Mouse (Mus musculus): ENCODE measurements around the gene Cib2.
A peak's percentile ranks its signal among the peaks of the same experiment; 100 is the strongest.

The Cib2 gene

GRCm38 (mm10) chr9:54547536-54547935 is 12.5 kb downstream of the Cib2 start:
- DNase-seq (ENCODE audit: extremely low spot score, low spot score), result peak; percentile 61

DNA sequence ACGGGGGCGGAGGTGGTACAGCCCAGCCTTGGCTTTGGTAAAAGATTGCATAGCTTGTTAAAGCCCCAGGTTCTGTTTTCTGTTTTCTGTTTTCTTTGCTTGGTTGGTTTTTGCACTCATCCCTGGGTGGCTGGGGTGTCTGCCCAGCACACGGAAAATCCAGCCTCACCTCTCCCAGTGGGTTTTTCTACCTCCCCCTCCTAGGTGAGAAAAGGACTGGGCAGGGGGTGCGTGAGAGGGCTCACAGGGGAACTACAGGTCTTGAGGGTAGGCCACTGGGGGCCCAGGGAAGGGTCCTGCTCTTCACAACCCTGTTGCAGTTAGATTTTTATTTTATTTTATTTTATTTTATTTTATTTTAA is 15.1 kb downstream of the Cib2 start:
- no peak for DNase-seq (ENCODE audit: extremely low spot score, low spot score)

DNA sequence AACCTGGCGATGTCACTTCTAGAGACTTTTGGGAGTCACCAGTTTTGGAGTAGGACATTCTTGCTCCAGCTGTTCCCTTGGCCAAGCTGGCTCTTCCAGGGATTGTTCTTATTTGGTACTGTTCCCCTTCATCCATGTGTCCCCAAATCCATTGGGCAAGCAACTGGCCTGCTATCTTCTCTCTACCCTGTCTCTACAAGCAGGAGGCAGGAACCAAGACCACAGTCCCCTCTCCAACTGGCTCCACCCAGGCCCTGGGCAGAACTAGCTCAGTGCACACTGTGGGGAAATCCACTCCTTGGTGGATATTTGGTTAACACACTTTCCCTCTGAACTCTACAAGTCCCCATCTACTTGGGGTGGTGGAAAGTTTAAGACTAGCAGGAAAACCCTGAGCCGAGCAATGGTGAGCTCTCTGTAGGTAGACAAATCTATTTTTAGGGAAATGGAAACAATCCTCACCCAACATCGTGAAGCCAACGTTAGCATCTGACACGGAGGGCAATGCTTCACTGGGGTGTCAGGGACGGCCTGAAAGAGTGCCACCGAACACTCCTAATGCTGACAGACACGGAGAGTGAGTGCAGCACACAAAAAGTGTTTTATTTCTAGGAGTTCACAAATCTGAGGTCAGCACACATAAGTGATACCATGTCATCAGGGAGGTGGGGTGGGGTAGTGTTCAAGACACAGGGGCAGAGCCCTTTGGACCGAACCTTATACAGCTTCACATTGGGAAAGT is 15.6 kb downstream of the Cib2 start:
- no peak for DNase-seq (ENCODE audit: extremely low spot score, low spot score)

DNA sequence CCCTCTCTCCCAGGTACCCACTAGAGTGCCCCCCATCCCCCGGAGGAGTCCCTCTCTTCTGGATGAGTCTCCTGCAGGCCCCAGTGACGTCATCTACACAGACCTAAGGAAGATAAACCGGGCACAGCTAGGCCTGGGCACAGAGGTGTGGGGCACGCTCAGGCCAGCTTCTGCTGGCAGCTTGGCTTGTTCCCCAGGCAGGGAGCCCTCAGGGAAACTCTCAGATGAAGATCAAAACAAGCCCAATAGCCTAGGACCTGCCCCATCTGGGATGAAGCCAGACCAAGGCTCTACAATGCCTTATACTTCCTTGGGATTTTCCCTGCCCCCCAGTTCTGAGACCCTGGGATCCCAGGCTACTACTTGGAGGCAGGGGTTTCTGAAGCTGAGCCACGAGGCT is 19.2 kb downstream of the Cib2 start:
- no peak for DNase-seq (ENCODE audit: extremely low spot score, low spot score)

DNA sequence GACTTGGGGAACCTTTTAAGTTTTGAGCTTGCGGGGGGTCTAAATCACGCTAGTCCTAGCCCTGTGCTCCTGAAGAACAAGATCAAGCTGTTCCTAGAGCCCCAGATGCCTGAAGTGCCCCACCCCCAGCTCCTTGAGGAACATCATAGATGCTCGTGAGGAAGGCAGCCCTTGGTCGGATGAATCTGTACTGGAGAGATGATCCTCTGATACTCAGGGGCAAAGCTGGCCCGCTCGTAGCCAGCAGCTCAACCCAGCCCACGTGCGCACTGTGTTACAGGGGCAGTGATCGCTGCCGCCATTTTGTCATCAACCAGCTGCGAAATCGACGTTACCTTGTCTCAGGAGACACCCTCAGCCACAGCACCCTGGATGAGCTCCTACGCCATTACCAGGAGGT is 21.3 kb downstream of the Cib2 start, which contains the start of gene Sh2d7:
Gene Sh2d7, plus strand, starts transcription at position 301 of the 400 bp plus-strand sequence.
- DNase-seq (ENCODE audit: extremely low spot score, low spot score), result no peak

DNA sequence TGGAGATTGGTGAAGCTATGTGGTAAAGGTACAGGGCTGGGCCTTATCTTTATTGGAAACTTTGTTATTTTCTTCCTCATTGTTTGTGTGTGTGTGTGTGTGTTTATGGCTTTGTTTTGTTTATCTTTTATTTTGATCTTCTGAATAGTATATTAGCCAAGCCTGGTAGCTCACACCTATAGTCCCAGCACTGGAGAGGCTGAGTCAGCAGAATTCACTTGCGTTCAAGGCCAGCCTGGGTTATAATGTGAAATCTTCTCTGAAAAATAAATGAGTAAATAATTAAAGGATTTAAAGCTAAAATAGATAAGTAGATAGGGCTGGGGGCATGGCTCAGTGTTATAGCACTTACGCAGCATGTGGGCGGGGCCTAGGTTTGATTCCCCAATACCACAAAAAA is 21.8 kb downstream of the Cib2 start:
- DNase-seq (ENCODE audit: extremely low spot score, low spot score), result no peak

DNA sequence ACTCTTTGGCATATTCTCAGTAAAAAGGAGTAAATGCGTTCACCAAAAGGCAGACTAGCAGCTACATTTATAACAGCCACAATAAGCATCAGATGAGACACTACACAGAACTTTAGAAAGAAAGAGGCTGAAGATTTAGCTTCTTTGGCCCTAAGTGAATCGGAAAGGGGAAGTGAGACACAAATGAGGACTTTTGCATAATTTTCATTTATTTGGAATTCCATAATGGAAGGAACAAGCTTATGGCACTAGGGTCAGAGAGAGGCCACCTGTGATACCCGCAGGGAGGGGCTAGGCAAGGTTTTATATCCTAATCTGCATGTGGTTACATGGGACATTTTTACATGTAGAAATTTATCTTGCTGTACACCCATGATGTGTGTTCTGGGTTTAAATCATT is 22.5 kb downstream of the Cib2 start:
- no peak for DNase-seq (ENCODE audit: extremely low spot score, low spot score)

- DNase-seq (ENCODE audit: extremely low spot score, low spot score), result no peak
Measured at GRCm38 (mm10) chr9:54537030-54537429, 23.0 kb downstream of the Cib2 start.

- no peak for DNase-seq (ENCODE audit: extremely low spot score, low spot score)
Measured at GRCm38 (mm10) chr9:54536236-54536635, 23.8 kb downstream of the Cib2 start.

- DNase-seq (ENCODE audit: extremely low spot score, low spot score), result no peak
Measured at GRCm38 (mm10) chr9:54533975-54534374, 26.0 kb downstream of the Cib2 start.

GRCm38 (mm10) chr9:54532926-54533325 is 27.1 kb downstream of the Cib2 start:
- DNase-seq (ENCODE audit: extremely low spot score, low spot score), result no peak

- no peak for DNase-seq (ENCODE audit: extremely low spot score, low spot score)
Measured at GRCm38 (mm10) chr9:54531421-54531820, 28.6 kb downstream of the Cib2 start.

GRCm38 (mm10) chr9:54530836-54531235 is 29.2 kb downstream of the Cib2 start:
- DNase-seq (ENCODE audit: extremely low spot score, low spot score), result no peak

DNA sequence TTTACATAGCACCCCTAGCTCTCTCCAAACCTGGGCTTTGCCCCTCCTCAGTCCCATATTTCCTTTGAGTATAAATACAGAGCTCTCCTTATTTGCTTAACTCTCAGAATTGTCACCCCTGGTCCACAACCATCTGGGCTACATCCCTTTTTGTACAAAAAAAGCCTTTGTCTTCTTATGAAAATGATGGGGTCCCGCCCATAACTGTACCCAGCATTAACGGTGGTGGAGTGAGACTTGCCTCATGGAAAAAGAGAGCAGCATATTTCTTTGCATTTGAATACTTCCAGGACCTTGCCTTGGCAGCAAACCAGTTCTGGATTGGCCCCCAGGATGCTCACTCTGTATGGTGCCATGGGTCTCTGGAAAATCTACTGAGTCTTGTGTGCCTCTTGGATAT is 30.1 kb downstream of the Cib2 start:
- no peak for DNase-seq (ENCODE audit: extremely low spot score, low spot score)

DNA sequence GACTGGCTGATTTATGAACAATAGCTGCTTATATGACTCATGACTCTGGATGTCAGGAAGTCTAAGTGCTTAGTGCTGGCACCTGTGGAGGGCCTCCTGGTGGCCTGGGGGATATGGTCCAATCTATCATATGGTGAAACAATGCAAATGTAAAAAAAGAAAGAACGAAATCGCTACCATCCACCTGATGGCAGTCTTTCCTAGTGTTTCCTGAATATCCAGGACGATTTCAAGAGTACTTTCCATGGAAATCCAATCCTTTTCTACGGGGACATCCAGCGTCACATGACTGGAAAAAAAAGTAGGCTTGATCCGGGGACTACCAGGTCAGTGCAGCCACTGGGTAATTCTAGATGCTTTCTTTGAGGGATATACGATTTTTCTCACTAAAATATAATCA is 32.3 kb downstream of the Cib2 start:
- no peak for DNase-seq (ENCODE audit: extremely low spot score, low spot score)

DNA sequence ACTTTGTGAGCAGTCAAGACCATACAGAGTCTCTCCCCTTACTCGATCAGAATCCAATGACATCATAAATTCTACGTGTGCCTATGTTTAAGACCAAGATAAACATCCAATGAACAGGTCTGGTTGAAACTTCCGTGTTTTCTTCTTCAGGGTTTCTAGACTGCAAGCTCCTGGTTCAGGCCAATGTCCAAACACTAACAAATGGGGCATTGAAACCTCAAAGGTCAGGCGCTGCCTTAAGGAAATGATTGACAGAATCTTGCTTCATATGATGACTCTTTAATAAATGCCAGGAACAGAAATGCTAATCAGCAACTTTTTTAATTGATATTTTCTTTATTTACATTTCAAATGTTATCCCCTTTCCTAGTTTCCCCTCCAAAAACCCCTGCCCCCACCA is 39.7 kb downstream of the Cib2 start:
- DNase-seq (ENCODE audit: extremely low spot score, low spot score), result no peak

DNA sequence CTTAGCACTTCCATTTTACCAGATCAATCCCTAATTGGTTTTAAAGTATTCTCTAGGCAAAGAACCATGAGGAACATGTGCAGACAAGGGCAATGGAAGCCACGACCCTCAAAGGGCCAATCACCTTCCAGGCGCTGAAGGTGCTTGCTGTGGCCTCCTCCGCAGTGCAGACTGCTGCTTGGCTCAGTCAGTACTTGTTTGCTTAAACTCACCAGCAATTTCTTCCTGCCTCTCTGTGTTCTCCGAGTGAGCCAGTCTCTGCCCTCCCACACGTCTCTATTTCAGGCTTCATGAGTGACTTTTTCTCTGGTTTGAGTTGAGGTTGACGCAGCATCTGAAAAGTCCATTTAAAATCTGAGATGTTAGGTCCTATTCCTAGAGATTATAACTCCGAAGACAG is 41.1 kb downstream of the Cib2 start:
- no peak for DNase-seq (ENCODE audit: extremely low spot score, low spot score)

GRCm38 (mm10) chr9:54515991-54516390 is 44.0 kb downstream of the Cib2 start:
- DNase-seq (ENCODE audit: extremely low spot score, low spot score), result no peak

DNA sequence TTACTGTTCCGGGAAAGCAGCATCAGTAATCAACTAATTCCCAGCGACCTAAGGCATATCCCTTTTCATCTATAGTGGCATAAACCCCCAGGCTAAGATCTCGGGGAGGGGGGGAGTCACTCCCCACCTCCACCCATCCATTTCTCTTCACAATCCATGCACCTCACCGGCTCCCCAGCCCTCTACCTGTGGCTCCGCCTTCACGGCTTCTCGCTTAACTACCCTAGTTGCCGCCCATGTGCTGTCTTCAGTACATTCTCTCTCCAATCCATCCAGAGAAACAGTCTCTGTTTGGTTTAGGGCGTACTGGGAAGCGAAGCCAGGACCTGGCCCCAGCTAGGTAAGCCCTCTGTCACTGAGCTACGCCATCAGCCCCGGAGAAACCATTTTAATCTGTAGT is 57.1 kb downstream of the Cib2 start:
- DNase-seq (ENCODE audit: extremely low spot score, low spot score), result no peak

DNA sequence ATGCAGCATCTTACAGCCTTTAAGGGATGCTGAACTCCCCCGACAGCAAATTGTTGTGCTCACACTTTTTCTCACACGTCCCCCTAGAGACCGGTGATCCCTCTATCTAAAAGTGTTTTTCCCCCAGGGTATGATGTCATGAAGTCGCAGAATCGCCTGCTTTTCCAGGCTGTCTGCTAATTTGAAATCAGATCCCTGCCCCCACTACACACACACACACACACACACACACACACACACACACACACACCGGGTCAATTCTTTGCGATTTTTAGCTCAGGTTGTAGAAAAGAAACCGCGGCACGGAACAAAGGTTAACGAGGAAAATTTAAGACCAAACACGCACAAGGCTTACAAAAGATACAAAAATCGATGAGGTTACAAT is 57.9 kb downstream of the Cib2 start:
- no peak for DNase-seq (ENCODE audit: extremely low spot score, low spot score)

- DNase-seq (ENCODE audit: extremely low spot score, low spot score), result peak; percentile 90
Measured at GRCm38 (mm10) chr9:54501453-54502110, 58.4 kb downstream of the Cib2 start, which contains the start of gene Dmxl2. TSS of gene Dmxl2 (minus strand) at chr9:54501626.

GRCm38 (mm10) chr9:54500832-54501452 is 59.1 kb downstream of the Cib2 start:
- DNase-seq (ENCODE audit: extremely low spot score, low spot score), result peak; percentile 74

DNA sequence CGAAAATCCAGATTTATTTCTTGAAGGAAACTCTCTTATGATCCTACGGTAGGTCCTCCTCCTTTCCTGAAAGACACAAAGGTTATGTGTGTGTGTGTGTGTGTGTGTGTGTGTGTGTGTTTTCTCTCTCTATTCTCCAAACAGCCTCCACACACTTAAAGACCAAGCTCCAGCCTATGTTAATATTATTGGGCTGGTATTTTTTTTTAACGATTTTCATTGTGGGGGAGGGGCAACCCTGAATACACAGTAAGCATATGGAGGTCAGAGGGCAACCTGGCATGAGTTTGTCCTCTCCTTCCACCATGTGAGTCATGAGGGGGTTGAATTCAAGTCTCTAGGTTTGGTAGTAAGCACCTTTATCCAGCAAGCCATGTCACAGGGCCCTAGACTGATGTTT is 60.2 kb downstream of the Cib2 start:
- no peak for DNase-seq (ENCODE audit: extremely low spot score, low spot score)
